Mouse (Mus musculus) MEL (cell line): Measurements from ENCODE around the gene Pbx3.

ENCODE experiments used
- CTCF ChIP-seq, 3 experiments: IDR thresholded peaks in 2 of 3; conservative IDR thresholded peaks in 1 of 3; 2 replicates each; pipeline ENCODE4 v1.5.1; 2011 to 2012; ENCODE audit warnings: low read length in 3 of 3, low read depth in 2 of 3, mild to moderate bottlenecking in 2 of 3, improper control_type of control experiment in 1 of 3, inconsistent platforms in 1 of 3, mixed read lengths in 1 of 3, moderate library complexity in 1 of 3; ENCODE audit not compliant: control insufficient read depth in 1 of 3, insufficient read depth in 1 of 3, poor library complexity in 1 of 3, severe bottlenecking in 1 of 3
- HCFC1 ChIP-seq: IDR thresholded peaks from 2 replicates; pipeline ENCODE4 v1.6.1; 2012; ENCODE audit warnings: low read depth, mild to moderate bottlenecking, inconsistent platforms, low read length, improper control_type of control experiment, moderate library complexity
- JUND ChIP-seq: IDR thresholded peaks from 2 replicates; pipeline ENCODE4 v1.6.1; 2011; ENCODE audit warnings: low read depth, mild to moderate bottlenecking, improper control_type of control experiment, low read length
- MYC ChIP-seq: IDR thresholded peaks from 2 replicates; pipeline ENCODE4 v1.6.1; 2011; ENCODE audit warnings: low read depth, mild to moderate bottlenecking, low read length, improper control_type of control experiment, moderate library complexity
- POLR2A ChIP-seq, 2 experiments: IDR thresholded peaks; 2 replicates each; pipeline ENCODE4 v1.6.1; 2011 to 2012; ENCODE audit warnings: low read length in 2 of 2, mild to moderate bottlenecking in 2 of 2, control low read depth in 1 of 2, improper control_type of control experiment in 1 of 2, low read depth in 1 of 2, moderate library complexity in 1 of 2; ENCODE audit not compliant: control insufficient read depth in 1 of 2, insufficient read depth in 1 of 2, poor library complexity in 1 of 2
- POLR2AphosphoS2 ChIP-seq: IDR thresholded peaks from 2 replicates; pipeline ENCODE4 v1.6.1; 2011; ENCODE audit warnings: low read length, improper control_type of control experiment
- TCF12 ChIP-seq: IDR thresholded peaks from 2 replicates; pipeline ENCODE4 v1.6.1; 2014; ENCODE audit warnings: low read depth, mild to moderate bottlenecking, inconsistent platforms, low read length, improper control_type of control experiment, moderate library complexity

- TF ChIP-seq CTCF (IDR thresholded peaks at IDR 0.05 in 2 of 3, conservative IDR thresholded peaks at IDR 0.05 in 1 of 3; ENCODE audit: control insufficient read depth in 1 of 3, insufficient read depth in 1 of 3, low read depth in 2 of 3, low read length in 3 of 3, poor library complexity in 1 of 3, severe bottlenecking in 1 of 3) (no peak), POLR2A (IDR thresholded peaks at IDR 0.05; ENCODE audit: control insufficient read depth in 1 of 2, insufficient read depth in 1 of 2, low read depth in 1 of 2, low read length in 2 of 2, poor library complexity in 1 of 2) (no peak), POLR2AphosphoS2 (no peak), TCF12 (no peak), MYC (no peak), JUND (no peak), HCFC1 (no peak)
Observed at GRCm38 (mm10) chr2:34373886-34374285, 944 bp upstream of the Pbx3 start.
